Mouse (Mus musculus): ENCODE results near the gene Polm.

DNA sequence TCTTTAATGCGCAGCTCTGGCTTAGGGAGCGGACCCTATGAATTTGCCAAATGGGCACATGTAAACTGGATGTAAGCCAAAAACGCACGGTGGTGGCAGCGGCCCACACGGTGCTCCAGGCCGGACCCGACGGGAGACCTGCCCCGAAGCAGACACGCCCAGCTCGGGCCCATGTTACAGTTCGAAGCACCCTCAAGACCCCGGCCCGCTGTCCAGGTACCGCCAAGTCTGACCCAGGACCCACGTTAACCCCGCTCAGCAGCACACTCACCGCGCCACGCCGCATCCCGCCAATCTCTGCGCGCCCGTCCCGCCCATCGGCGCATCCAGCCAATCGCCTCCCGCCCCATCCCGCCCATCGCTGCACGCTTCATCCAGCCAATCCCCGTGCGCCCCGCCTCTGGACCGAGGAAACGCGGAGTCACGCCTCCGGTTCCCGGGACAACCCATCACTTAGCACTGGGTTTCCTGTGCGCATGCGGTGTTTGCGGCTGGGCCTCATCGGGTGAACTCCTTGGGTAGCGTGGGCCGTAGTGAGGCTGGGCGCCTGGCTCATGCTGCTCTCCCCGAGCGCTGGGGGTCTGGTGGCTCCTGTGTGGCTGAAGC, 40.2 kb upstream of the Polm start, which contains the start of gene Pold2:
- TF ChIP-seq TAL1 (IDR thresholded peaks at IDR 0.05; ENCODE audit: low read length) (no peak), GATA1 (IDR thresholded peaks at IDR 0.05; ENCODE audit: low read length) (no peak)

All from erythroblast, embryonic 14.5 days (primary cell).